Mouse (Mus musculus): ENCODE data around the gene Cx3cl1. TPM values are rescaled to one million over a fixed set of nuclear protein-coding genes. Genes with fewer than 3 reads are reported as not detected.

The Cx3cl1 gene
- polyA plus RNA-seq, 1 experiment = 65.8 TPM

- no peak overlapping the region for H3K4me3 ChIP-seq (replicated peaks; ENCODE audit: extremely low read depth, low read depth, low read length)
- 71% methylated on average over 4 of the region's 4 CpGs for WGBS
- no peak for TF ChIP-seq CTCF (IDR thresholded peaks at IDR 0.05; ENCODE audit: insufficient read depth, low read length)
- no peak for TF ChIP-seq POLR2A (IDR thresholded peaks at IDR 0.05; ENCODE audit: borderline replicate concordance, extremely low read depth, low read depth, low read length)
- 0 out of 2 replicates have a peak, but pooled peaks cover 2% of the 10 kb centered on the region for H3K4me1 ChIP-seq (ENCODE audit: control insufficient read depth, insufficient read depth, low read length)
- no peak for DNase-seq
These were observed 34.0 kb downstream of the Cx3cl1 start for GRCm38 (mm10) chr8:94805811-94806210.

- H3K4me1 ChIP-seq (ENCODE audit: control insufficient read depth, insufficient read depth, low read length) = no peaks in the 10 kb centered on the region
- no peak for TF ChIP-seq CTCF (IDR thresholded peaks at IDR 0.05; ENCODE audit: insufficient read depth, low read length)
- no peak for TF ChIP-seq POLR2A (IDR thresholded peaks at IDR 0.05; ENCODE audit: borderline replicate concordance, extremely low read depth, low read depth, low read length)
- no peak for DNase-seq
- WGBS = 70% methylated on average over 7 of the region's 7 CpGs
- no peak overlapping the region for H3K4me3 ChIP-seq (replicated peaks; ENCODE audit: extremely low read depth, low read depth, low read length)
These were observed 35.7 kb downstream of the Cx3cl1 start for GRCm38 (mm10) chr8:94807506-94807905.

- Histone ChIP-seq H3K4me3 (replicated peaks; ENCODE audit: extremely low read depth, low read depth, low read length) (no peak overlapping the region), H3K4me1 (ENCODE audit: control insufficient read depth, insufficient read depth, low read length) (0 out of 2 replicates have a peak, but pooled peaks cover 2% of the 10 kb centered on the region)
- 85% methylated on average over 6 of the region's 6 CpGs for WGBS
- DNase-seq = no peak
- TF ChIP-seq POLR2A (IDR thresholded peaks at IDR 0.05; ENCODE audit: borderline replicate concordance, extremely low read depth, low read depth, low read length) = no peak
- TF ChIP-seq CTCF (IDR thresholded peaks at IDR 0.05; ENCODE audit: insufficient read depth, low read length) = no peak
These were observed 36.6 kb downstream of the Cx3cl1 start for GRCm38 (mm10) chr8:94808372-94808771.

- Histone ChIP-seq H3K4me3 (replicated peaks; ENCODE audit: extremely low read depth, low read depth, low read length) (no peak within 1 kb of the TSS), H3K4me1 (ENCODE audit: control insufficient read depth, insufficient read depth, low read length) (0 out of 2 replicates have a peak, but pooled peaks cover 2% of the 10 kb centered on the region)
- WGBS = 53% methylated on average over 3 of the region's 3 CpGs
- TF ChIP-seq POLR2A (IDR thresholded peaks at IDR 0.05; ENCODE audit: borderline replicate concordance, extremely low read depth, low read depth, low read length) (no peak), CTCF (IDR thresholded peaks at IDR 0.05; ENCODE audit: insufficient read depth, low read length) (no peak)
- DNase-seq = no peak
These were observed 38.3 kb downstream of the Cx3cl1 start, which contains the start of gene Ccl17 for GRCm38 (mm10) chr8:94810153-94810552. Ccl17 (plus strand) TSS chr8:94810453.

- TF ChIP-seq CTCF (IDR thresholded peaks at IDR 0.05; ENCODE audit: insufficient read depth, low read length) (no peak), POLR2A (IDR thresholded peaks at IDR 0.05; ENCODE audit: borderline replicate concordance, extremely low read depth, low read depth, low read length) (no peak)
- WGBS = 73% methylated on average over 5 of the region's 5 CpGs
- no peak for DNase-seq
- 0 out of 2 replicates have a peak, but pooled peaks cover 2% of the 10 kb centered on the region for H3K4me1 ChIP-seq (ENCODE audit: control insufficient read depth, insufficient read depth, low read length)
- H3K4me3 ChIP-seq (replicated peaks; ENCODE audit: extremely low read depth, low read depth, low read length) = no peak overlapping the region
These were observed 39.0 kb downstream of the Cx3cl1 start for GRCm38 (mm10) chr8:94810855-94811254.

GRCm38 (mm10) chr8:94811654-94812053 lies 39.8 kb downstream of the Cx3cl1 start:
- TF ChIP-seq CTCF (IDR thresholded peaks at IDR 0.05; ENCODE audit: insufficient read depth, low read length) (no peak), POLR2A (IDR thresholded peaks at IDR 0.05; ENCODE audit: borderline replicate concordance, extremely low read depth, low read depth, low read length) (no peak)
- 73% methylated on average over 6 of the region's 6 CpGs for WGBS
- H3K4me3 ChIP-seq (replicated peaks; ENCODE audit: extremely low read depth, low read depth, low read length) = no peak overlapping the region
- H3K4me1 ChIP-seq (ENCODE audit: control insufficient read depth, insufficient read depth, low read length) = 0 out of 2 replicates have a peak, but pooled peaks cover 2% of the 10 kb centered on the region
- DNase-seq = no peak

GRCm38 (mm10) chr8:94812645-94813098 lies 40.9 kb downstream of the Cx3cl1 start:
- TF ChIP-seq POLR2A (IDR thresholded peaks at IDR 0.05; ENCODE audit: borderline replicate concordance, extremely low read depth, low read depth, low read length) = no peak
- peak; percentile 38; the same call in 1 of the 2 replicates for TF ChIP-seq CTCF (IDR thresholded peaks at IDR 0.05; ENCODE audit: insufficient read depth, low read length)
- H3K4me1 ChIP-seq (ENCODE audit: control insufficient read depth, insufficient read depth, low read length) = 0 out of 2 replicates have a peak, but pooled peaks cover 2% of the 10 kb centered on the region
- peak; percentile 84 for DNase-seq
- WGBS = 34% methylated on average over 6 of the region's 6 CpGs
- no peak overlapping the region for H3K4me3 ChIP-seq (replicated peaks; ENCODE audit: extremely low read depth, low read depth, low read length)

- Histone ChIP-seq H3K4me1 (ENCODE audit: control insufficient read depth, insufficient read depth, low read length) (0 out of 2 replicates have a peak, but pooled peaks cover 2% of the 10 kb centered on the region), H3K4me3 (replicated peaks; ENCODE audit: extremely low read depth, low read depth, low read length) (no peak overlapping the region)
- TF ChIP-seq CTCF (IDR thresholded peaks at IDR 0.05; ENCODE audit: insufficient read depth, low read length) = 0 out of 2 replicates have a peak, but pooled peaks have one; percentile 20
- no peak for TF ChIP-seq POLR2A (IDR thresholded peaks at IDR 0.05; ENCODE audit: borderline replicate concordance, extremely low read depth, low read depth, low read length)
- 0% methylated on average over 1 of the region's 1 CpGs for WGBS
- DNase-seq = no peak
These were observed 42.7 kb downstream of the Cx3cl1 start for GRCm38 (mm10) chr8:94814556-94814955.

GRCm38 (mm10) chr8:94817933-94818332 lies 46.1 kb downstream of the Cx3cl1 start:
- 77% methylated on average over 11 of the region's 11 CpGs for WGBS
- no peak for DNase-seq
- TF ChIP-seq CTCF (IDR thresholded peaks at IDR 0.05; ENCODE audit: insufficient read depth, low read length) = no peak
- TF ChIP-seq POLR2A (IDR thresholded peaks at IDR 0.05; ENCODE audit: borderline replicate concordance, extremely low read depth, low read depth, low read length) = no peak
- no peak overlapping the region for H3K4me3 ChIP-seq (replicated peaks; ENCODE audit: extremely low read depth, low read depth, low read length)
- H3K4me1 ChIP-seq (ENCODE audit: control insufficient read depth, insufficient read depth, low read length) = no peaks in the 10 kb centered on the region

- no peaks in the 10 kb centered on the region for H3K4me1 ChIP-seq (ENCODE audit: control insufficient read depth, insufficient read depth, low read length)
- no peak for TF ChIP-seq CTCF (IDR thresholded peaks at IDR 0.05; ENCODE audit: insufficient read depth, low read length)
- no peak for TF ChIP-seq POLR2A (IDR thresholded peaks at IDR 0.05; ENCODE audit: borderline replicate concordance, extremely low read depth, low read depth, low read length)
- WGBS = 68% methylated on average over 6 of the region's 6 CpGs
- no peak overlapping the region for H3K4me3 ChIP-seq (replicated peaks; ENCODE audit: extremely low read depth, low read depth, low read length)
- no peak for DNase-seq
These were observed 47.9 kb downstream of the Cx3cl1 start for GRCm38 (mm10) chr8:94819671-94820179.

All from lung, adult 2 months (tissue).